Mouse (Mus musculus): ENCODE results near the gene Sntb2. TPM values are rescaled to one million over a fixed set of nuclear protein-coding genes. Genes with fewer than 3 reads are reported as not detected.
A peak's percentile ranks its signal among the peaks of the same experiment; 100 is the strongest.
"Not testable (repeated sequence)": the region's sequence is repeated elsewhere in the genome, so short reads cannot be mapped to it uniquely, and the experiment has no call there.

Gene Sntb2
- total RNA-seq (2014; fragmentation: Nextera tagmentation) (5.4 and 7.1 TPM in 2 replicates), total RNA-seq (2017) (5.9 and 6.2 TPM in 2 replicates)

DNA sequence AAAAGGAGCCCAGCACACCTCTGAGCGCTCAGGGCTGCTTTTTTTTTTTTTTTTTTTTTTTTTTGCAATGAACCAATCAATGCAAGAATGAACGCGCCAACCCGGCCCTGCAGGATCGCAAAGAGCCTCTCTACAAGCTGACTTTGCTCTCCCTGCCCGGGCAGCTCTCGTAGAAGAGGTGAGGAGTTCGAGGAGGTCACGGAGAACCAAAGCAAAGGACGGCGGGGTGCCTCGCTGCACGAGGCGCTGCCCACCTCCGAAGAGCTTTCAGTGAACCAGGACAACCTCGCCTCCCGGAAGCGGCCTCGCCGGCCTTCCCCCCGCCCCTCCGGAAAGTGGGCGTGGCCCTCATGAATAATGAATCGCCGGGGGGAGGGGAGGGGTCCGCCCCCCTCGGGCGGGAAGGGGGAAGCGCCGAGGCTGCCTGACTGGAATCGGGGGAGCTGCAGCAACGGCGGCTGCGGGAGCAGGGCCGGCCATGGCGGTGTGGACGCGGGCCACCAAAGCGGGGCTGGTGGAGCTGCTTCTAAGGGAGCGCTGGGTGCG is at the start of gene Sntb2:
Gene Sntb2, plus strand, starts transcription at position 427 of the 546 bp plus-strand sequence.
- peak; percentile 86 for ATAC-seq (replicated peaks; ENCODE audit: poor library complexity, severe bottlenecking)

- ATAC-seq (replicated peaks; ENCODE audit: poor library complexity, severe bottlenecking): peak; percentile 84
Observed at GRCm38 (mm10) chr8:106887336-106888189, 48.0 kb upstream of the Sntb2 start.

DNA sequence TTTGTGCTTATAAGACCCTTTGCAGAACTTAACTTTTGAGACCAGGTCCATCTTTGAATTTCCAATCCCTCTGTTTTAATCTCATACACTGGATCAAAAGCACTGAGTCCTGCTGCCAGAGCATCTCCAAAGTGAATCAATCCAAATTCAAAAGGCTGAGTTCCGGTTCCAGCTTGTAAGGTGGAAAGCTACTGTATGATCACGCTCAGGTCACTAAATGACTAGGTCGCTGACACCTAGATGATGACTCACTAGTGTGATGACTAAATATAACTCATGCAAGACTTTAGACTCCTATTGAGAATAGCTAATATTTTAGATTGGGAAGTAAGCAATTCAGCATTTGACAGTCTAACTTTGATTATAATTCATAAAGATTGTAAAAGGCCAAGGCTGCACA is 46.7 kb upstream of the Sntb2 start:
- ATAC-seq (replicated peaks; ENCODE audit: poor library complexity, severe bottlenecking): no peak

GRCm38 (mm10) chr8:106892210-106892805 is 43.2 kb upstream of the Sntb2 start:
- ATAC-seq (replicated peaks; ENCODE audit: poor library complexity, severe bottlenecking): peak; percentile 31

- ATAC-seq (replicated peaks; ENCODE audit: poor library complexity, severe bottlenecking): peak; percentile 62
Observed at GRCm38 (mm10) chr8:106892806-106893451, 42.6 kb upstream of the Sntb2 start.

GRCm38 (mm10) chr8:106893481-106894156 is 41.9 kb upstream of the Sntb2 start, which contains the start of gene Utp4:
TSS of gene Utp4 (plus strand) at chr8:106893636.
- ATAC-seq (replicated peaks; ENCODE audit: poor library complexity, severe bottlenecking): peak; percentile 82

DNA sequence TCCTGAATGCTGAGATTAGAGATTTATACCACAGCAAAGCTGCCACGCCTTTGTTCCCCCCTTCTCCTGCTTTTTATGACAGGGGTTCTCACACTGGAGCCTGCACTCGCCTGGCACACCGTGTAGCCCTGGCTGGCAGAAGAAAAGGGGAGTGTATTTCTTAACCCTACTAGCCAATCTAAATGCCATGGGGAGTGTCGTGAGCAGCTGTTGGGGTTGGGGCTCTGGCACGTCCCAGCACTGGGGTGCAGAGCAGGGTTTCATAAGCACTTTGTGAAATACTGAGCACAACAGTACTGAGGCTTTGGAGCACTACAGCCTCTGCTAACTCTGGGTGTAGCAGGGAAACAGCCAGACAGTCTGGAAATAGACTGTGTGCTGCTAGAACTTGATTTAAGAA is 36.1 kb upstream of the Sntb2 start:
- no peak for ATAC-seq (replicated peaks; ENCODE audit: poor library complexity, severe bottlenecking)

DNA sequence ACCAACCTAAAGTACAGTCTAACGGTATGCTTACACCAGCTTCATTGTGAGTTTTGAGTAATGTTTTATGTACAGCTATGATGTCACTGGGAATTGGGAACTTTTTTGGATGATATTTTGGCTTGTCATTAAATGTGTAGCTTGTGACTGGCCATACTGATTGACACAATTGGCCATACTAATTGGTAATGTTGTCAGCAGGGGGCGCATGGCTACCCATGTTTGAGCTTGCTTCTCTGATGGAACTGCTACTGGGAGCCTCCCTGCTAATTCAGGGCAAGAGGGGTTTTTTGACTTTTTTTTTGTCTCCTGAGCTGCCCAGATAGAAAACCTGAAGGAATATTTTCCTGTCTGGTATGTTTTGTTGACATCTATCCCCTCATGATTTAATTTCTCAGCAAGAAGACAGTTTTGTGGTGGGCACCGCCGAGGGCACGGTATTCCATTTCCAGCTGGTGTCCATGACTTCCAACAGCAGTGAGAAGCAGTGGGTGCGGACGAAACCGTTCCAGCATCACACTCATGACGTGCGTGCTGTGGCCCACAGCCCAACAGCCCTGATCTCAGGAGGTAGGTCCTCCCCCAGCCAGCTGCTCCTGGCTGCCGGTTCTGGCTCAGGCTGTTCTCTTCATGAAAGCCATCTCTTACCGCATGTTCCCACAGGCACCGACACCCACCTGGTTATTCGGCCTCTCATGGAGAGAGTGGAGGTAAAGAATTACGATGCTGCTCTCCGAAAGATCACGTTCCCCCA is 29.6 kb upstream of the Sntb2 start:
- ATAC-seq (replicated peaks; ENCODE audit: poor library complexity, severe bottlenecking): peak; percentile 55; the same call in 1 of the 2 replicates

DNA sequence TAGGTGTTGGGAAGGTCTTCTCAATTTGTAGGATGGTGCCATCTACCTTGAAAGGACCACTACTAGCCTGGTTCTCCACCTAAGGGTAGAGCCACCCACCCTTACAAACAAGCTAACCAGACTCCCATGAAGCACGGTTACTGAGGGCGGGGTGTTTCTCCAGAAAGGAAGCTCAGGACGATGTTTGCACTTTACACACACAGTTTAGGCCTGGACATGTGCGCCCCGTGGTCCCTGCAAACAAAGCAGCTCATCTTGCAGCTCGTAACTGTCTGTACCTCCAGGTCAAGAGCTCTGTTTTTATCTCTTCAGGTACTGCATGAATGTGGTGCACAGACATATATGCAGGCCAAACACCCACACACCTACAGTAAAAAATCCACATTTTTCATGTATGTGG is 28.9 kb upstream of the Sntb2 start:
- no peak for ATAC-seq (replicated peaks; ENCODE audit: poor library complexity, severe bottlenecking)

GRCm38 (mm10) chr8:106907450-106907849 is 28.1 kb upstream of the Sntb2 start:
- no peak for ATAC-seq (replicated peaks; ENCODE audit: poor library complexity, severe bottlenecking)

GRCm38 (mm10) chr8:106908291-106908690 is 27.3 kb upstream of the Sntb2 start:
- no peak for ATAC-seq (replicated peaks; ENCODE audit: poor library complexity, severe bottlenecking)

GRCm38 (mm10) chr8:106913631-106914030 is 21.9 kb upstream of the Sntb2 start:
- ATAC-seq (replicated peaks; ENCODE audit: poor library complexity, severe bottlenecking): no peak

DNA sequence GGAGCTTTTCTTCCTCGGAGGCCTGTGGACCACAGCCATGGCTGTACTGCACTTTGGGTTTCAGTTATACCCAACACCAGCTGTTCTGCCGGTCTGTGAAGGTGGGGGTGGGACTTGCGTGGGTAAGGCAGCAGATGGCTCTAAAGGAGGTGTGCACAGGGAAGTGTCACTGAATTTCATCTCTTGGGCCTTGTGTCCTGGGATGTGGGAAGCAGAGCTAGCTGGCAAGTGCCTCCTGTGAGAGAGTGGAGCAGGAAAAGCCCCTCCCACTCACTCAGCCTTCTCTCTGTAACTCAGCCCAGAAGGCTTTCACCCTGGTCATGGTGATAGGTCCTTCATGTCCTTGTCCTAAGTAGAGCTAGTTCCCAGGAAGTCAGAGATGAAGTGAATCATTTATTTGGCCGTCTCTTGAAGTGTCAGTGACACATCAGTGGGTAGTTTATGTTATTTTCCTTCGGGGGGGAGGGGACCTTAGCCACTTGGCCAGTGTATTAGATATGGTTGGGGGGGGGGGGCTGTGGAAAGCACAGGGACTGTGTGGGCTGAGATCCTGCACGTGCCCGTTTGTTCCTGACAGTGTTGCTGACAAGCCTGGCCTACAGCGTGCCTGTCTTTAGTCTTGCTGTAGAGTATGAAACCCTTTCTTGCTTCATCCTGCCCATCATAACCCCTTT is 15.7 kb upstream of the Sntb2 start:
- no peak for ATAC-seq (replicated peaks; ENCODE audit: poor library complexity, severe bottlenecking)

DNA sequence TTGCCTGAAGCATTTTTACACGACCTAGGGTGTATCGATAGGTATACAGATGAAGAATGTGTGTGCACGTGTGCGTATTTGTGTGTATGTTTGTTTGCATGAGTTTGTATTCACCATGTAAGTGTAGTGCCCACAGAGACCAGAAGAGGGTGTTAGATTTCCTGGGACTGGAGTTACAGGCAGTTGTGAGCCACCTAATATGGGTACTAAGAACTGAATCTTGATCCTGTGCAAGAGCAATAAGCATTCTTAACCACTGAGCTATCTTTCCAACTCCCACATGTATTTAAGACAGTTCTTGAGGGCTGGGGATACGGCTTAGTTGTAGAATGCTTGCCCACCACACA is 15.2 kb upstream of the Sntb2 start:
- no peak for ATAC-seq (replicated peaks; ENCODE audit: poor library complexity, severe bottlenecking)

DNA sequence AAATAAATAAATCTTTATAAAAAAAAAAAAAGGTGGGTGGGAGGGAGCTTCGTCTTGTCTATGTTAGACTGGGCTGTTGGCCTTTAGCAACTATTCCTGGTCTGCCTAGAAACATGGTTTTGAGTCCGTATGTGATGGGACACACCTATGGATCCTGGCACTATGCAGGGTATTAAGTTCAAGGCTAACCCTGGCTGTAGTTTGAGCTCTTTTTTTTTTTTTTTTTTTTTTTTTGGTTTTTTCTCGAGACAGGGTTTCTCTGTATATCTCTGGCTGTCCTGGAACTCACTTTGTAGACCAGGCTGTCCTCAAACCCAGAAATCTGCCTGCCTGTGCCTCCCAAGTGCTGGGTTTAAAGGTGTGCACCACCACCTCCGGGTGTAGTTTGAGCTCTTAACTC is 11.5 kb upstream of the Sntb2 start:
- no peak for ATAC-seq (replicated peaks; ENCODE audit: poor library complexity, severe bottlenecking)

GRCm38 (mm10) chr8:106924904-106925349 is 10.6 kb upstream of the Sntb2 start:
- ATAC-seq (replicated peaks; ENCODE audit: poor library complexity, severe bottlenecking): no peak

DNA sequence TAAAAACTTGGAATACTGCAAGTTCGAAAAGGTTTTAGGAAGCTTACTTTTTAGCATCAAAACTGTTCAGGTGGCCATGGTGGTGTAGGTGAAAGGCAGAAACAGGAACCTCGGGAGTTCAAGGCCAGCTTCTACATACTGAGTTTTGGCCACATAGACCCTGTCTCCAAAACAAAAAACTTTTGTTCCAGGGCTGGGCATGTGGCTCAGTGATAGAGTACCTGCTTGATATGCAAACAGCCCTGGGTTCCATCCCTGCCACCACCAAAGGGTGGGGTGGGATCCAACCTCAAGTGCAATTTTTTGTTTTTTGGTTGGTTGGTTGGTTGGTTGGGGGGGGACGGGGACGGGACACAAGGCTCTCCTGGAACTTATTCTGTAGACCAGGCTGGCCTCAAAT is 10.1 kb upstream of the Sntb2 start:
- no peak for ATAC-seq (replicated peaks; ENCODE audit: poor library complexity, severe bottlenecking)

- ATAC-seq (replicated peaks; ENCODE audit: poor library complexity, severe bottlenecking): peak; percentile 77
Observed at GRCm38 (mm10) chr8:106927247-106927646, 8.3 kb upstream of the Sntb2 start.

GRCm38 (mm10) chr8:106928182-106928581 is 7.4 kb upstream of the Sntb2 start:
- ATAC-seq (replicated peaks; ENCODE audit: poor library complexity, severe bottlenecking): not testable (repeated sequence)
